Mouse (Mus musculus): Measurements from ENCODE around the gene 4932438A13Rik.

- no peak for TF ChIP-seq POLR2A (IDR thresholded peaks at IDR 0.05; ENCODE audit: borderline replicate concordance, low read depth, low read length)
- no peak for TF ChIP-seq CTCF (IDR thresholded peaks at IDR 0.05; ENCODE audit: low read depth, low read length)
These were observed 1.2 kb upstream of the 4932438A13Rik start for GRCm38 (mm10) chr3:36861411-36862410.
